Mouse (Mus musculus): Measurements from ENCODE around the gene Cbarp. TPM values are rescaled to one million over a fixed set of nuclear protein-coding genes. Genes with fewer than 3 reads are reported as not detected.

Cbarp gene
- polyA plus RNA-seq, 1 experiment from 2014 or later = 4.7 TPM

DNA sequence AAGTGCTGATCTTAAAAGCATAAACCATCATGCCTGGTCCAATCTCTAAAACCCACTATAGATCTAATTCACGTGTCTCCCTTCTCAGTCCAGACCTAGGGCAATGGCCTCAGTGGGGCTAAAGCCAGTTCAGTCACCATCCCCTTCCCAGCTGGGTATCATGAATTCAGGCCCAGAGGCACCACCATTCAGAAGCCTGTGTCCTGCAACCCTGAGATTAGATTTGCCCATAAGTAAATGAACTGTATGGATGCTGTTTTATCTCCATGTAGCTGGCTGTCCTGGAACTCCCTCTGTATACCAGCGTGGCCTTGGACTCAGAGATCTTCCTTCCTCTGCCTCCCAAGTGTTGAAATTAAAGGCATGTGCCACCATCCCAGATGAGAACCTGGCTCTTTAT is 37.6 kb downstream of the Cbarp start:
- Histone ChIP-seq H3K27me3 (ENCODE audit: low read depth, poor library complexity, severe bottlenecking) (no peaks in the 10 kb centered on the region), H3K9me3 (replicated peaks) (no peaks in the 10 kb centered on the region), H3K27ac (peak overlapping the region; percentile 94), H3K36me3 (no peaks in the 10 kb centered on the region), H3K4me1 (peaks cover 47% of the 10 kb centered on the region), H3K4me3 (peak overlapping the region; percentile 99; the same call in 1 of the 2 replicates)
- no peak for DNase-seq (ENCODE audit: low spot score)
- 86% methylated on average over 2 of the region's 2 CpGs for WGBS

DNA sequence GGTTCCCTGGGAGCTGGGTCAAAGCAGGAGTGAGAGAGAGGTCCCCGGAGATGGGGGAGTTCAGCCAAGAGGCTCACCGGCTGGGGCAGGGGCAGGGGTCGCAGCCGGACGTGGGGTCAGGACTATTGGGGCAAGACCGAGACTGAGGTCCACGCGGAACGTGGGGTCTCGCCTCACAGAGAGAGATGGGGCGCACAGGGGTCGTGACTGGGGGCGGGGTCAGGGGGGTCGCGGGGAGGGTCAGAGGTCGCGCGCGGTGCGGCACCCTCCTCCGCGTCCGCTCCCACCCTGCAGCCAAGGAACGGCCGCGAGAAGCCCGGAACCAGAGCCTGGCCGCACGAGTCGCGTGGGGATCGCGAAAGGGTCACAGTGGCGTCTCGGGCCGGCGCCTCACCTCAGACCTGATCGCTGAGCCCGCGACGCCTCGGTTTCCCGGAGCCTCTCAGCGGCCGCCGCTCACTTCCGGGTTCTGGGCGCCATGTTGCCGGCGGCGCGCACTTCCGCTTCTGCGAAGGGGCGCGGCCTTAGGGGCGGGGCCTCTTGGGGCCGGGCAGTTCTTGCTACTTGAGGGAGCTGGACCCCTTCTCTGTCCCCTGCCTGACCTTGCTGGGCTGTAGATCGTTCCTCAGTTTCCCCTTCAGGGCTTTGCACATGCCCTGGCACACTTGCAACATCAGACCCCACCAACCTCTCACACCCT is 38.3 kb downstream of the Cbarp start:
- DNase-seq (ENCODE audit: low spot score) = peak; percentile 94
- no peaks in the 10 kb centered on the region for H3K9me3 ChIP-seq (replicated peaks)
- H3K36me3 ChIP-seq = no peaks in the 10 kb centered on the region
- under 1% methylated on average over 59 of the region's 59 CpGs for WGBS
- H3K27me3 ChIP-seq (ENCODE audit: low read depth, poor library complexity, severe bottlenecking) = no peaks in the 10 kb centered on the region
- H3K27ac ChIP-seq = peak overlapping the region; percentile 94
- H3K4me1 ChIP-seq = peaks cover 54% of the 10 kb centered on the region
- peak overlapping the region; percentile 99 for H3K4me3 ChIP-seq

DNA sequence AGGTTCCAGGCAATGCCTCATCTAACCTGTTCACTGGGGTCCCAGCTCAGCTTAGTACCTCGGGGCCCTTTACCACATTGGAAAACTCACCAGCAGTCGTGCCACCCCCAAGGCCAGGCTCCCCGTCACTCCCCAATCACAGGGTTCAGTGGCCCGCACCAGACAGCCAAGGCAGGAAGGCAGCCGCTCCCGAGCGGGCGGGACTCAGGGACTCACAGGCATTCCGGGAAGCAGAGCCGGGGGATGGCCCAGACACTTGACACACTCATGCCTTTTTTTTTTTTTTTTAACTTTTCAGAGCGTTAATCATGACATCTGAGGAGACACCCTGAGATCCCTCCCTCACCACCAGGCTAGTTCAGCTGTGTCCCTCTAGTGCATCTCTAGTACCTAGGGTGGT is 39.7 kb downstream of the Cbarp start:
- Histone ChIP-seq H3K27ac (peak overlapping the region; percentile 28; the same call in 1 of the 2 replicates), H3K4me1 (peaks cover 61% of the 10 kb centered on the region), H3K9me3 (replicated peaks) (no peaks in the 10 kb centered on the region), H3K36me3 (0 out of 2 replicates have a peak, but pooled peaks cover 3% of the 10 kb centered on the region), H3K4me3 (peak overlapping the region; percentile 99), H3K27me3 (ENCODE audit: low read depth, poor library complexity, severe bottlenecking) (no peaks in the 10 kb centered on the region)
- WGBS = 65% methylated on average over 11 of the region's 11 CpGs
- no peak for DNase-seq (ENCODE audit: low spot score)

DNA sequence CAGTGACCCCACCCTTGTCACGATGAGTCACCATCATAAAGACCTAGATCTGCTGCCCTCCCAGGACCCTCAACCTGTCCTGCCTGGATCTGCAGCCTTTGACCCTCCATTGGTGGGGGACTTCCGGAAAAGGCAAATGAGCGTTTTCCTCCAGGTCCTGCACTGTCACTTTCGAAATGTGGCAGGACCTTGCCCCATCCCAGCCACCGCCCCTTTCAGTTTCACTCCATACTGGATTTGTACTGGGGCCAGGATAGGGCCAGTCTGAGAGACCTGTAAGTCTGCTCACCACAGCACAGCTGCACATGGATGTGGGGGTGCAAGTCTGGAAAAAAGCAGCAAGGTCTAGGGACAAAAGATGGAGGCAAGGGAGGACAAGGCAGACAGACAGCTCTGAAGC is 42.0 kb downstream of the Cbarp start:
- 88% methylated on average over 5 of the region's 5 CpGs for WGBS
- Histone ChIP-seq H3K27ac (no peak overlapping the region; the same call in 1 of the 2 replicates), H3K9me3 (replicated peaks) (no peaks in the 10 kb centered on the region), H3K36me3 (0 out of 2 replicates have a peak, but pooled peaks cover 4% of the 10 kb centered on the region), H3K27me3 (ENCODE audit: low read depth, poor library complexity, severe bottlenecking) (no peaks in the 10 kb centered on the region), H3K4me1 (peaks cover 61% of the 10 kb centered on the region), H3K4me3 (no peak overlapping the region)
- DNase-seq (ENCODE audit: low spot score) = no peak

DNA sequence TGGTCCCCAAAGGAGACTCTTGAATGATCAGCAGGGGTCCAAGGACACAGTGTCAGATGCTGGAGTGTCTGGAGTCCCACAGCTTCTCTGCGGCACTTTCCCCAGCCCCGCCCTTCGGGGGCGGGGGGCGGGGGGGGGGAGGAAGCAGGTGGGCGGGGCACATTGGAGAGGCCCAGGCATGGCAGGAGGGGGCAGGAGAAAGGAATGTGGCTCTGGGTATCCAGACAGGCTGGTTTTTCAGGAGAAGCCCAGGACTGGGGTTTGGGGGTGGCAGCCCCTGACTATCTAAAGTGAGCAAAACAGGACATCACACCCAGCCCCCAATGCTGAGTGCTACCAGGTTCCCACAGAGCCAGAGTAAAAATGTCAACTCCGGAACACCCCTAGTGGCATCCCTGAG is 43.4 kb downstream of the Cbarp start:
- Histone ChIP-seq H3K9me3 (replicated peaks) (no peaks in the 10 kb centered on the region), H3K4me1 (peaks cover 54% of the 10 kb centered on the region), H3K27me3 (ENCODE audit: low read depth, poor library complexity, severe bottlenecking) (no peaks in the 10 kb centered on the region), H3K27ac (peak overlapping the region; percentile 50), H3K4me3 (0 out of 2 replicates have a peak overlapping the region, but pooled peaks have one; percentile 5), H3K36me3 (0 out of 2 replicates have a peak, but pooled peaks cover 4% of the 10 kb centered on the region)
- DNase-seq (ENCODE audit: low spot score) = peak; percentile 65
- WGBS = 17% methylated on average over 6 of the region's 7 CpGs

DNA sequence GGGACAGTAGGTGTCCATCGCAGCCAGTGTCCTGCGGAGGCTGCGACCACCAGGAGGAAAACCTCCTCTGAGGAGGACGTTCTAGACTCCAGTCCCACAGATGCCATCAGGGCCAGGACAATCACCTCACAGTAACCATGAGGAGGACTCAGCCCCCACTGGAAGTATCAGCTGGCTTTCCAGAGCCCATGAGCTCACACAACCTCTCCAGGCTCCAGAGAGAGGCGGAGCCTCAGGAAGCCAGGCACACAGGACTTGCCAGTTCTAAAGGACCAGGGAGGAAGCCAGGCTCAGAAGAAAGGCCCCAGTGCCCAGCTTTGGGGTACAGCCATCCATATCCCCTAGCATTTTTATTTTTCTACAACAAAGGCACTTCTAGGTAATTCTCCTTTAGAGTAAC is 45.1 kb downstream of the Cbarp start:
- Histone ChIP-seq H3K27ac (no peak overlapping the region), H3K36me3 (peaks cover 13% of the 10 kb centered on the region), H3K9me3 (replicated peaks) (no peaks in the 10 kb centered on the region), H3K4me1 (peaks cover 37% of the 10 kb centered on the region), H3K27me3 (ENCODE audit: low read depth, poor library complexity, severe bottlenecking) (no peaks in the 10 kb centered on the region), H3K4me3 (no peak overlapping the region)
- 91% methylated on average over 5 of the region's 5 CpGs for WGBS
- DNase-seq (ENCODE audit: low spot score) = no peak

DNA sequence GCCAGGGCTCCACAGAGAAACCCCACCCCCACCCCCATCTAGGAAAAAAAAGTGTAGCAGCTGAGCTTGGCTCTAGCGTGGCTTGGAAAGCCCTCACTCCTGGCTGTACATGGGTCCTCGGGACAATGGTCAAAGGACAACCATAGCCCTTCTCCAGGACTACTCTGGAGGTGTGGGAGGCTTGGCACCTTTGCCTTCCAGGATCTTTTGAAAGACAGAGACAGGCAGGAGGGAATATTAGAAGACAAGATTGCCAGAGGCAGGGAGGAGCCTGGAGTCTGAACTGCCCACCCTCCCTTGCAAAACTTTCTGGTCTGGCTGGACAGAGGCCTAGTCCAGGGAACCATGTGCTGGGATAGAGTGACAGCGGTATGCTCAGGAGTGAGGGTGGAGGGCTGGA is 46.0 kb downstream of the Cbarp start:
- Histone ChIP-seq H3K4me3 (no peak overlapping the region), H3K27me3 (ENCODE audit: low read depth, poor library complexity, severe bottlenecking) (no peaks in the 10 kb centered on the region), H3K4me1 (peaks cover 32% of the 10 kb centered on the region), H3K27ac (no peak overlapping the region), H3K36me3 (peaks cover 16% of the 10 kb centered on the region), H3K9me3 (replicated peaks) (no peaks in the 10 kb centered on the region)
- 89% methylated on average over 3 of the region's 3 CpGs for WGBS
- DNase-seq (ENCODE audit: low spot score) = no peak

DNA sequence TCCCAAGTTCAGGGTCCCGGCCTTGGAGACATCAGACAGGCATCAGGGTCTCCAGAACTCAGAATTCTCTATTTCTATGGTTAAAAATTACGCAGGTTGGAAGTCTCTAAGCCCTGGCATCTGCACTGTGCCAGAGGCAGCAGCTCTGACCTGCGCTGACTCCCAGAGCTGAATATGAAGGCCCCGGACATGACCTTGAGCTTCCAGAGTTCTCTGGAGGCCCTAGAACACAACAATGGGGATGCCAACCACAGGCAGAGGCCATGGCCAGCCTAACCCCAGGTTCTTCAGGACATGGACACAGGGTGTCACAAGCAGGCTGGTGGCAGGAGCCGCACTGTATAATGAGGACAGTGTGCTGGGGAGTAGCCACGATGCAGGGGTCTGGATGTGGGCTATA is 46.5 kb downstream of the Cbarp start:
- DNase-seq (ENCODE audit: low spot score) = no peak
- 95% methylated on average over 6 of the region's 6 CpGs for WGBS
- no peak overlapping the region for H3K27ac ChIP-seq
- H3K36me3 ChIP-seq = peaks cover 16% of the 10 kb centered on the region
- peaks cover 30% of the 10 kb centered on the region for H3K4me1 ChIP-seq
- H3K9me3 ChIP-seq (replicated peaks) = no peaks in the 10 kb centered on the region
- H3K27me3 ChIP-seq (ENCODE audit: low read depth, poor library complexity, severe bottlenecking) = no peaks in the 10 kb centered on the region
- no peak overlapping the region for H3K4me3 ChIP-seq

DNA sequence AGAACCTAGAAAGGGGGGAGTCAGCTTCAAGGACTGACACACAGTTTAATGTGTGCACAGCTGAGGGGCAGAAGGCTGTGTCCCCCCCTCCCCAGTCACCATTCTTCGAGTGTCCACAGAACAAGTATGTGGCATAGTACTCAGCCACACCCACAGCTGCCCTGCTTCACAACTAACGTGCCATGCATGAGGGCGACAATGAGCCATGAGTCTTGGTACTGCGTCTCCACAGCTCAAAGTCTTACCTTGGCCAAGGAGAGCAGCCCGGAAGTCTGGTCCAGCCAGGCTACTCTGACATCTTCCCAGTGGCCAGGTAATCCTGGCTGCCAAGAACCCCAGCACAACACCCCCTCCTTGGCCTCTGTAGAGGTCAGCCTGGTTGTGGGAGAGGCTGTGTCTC is 47.9 kb downstream of the Cbarp start:
- no peak overlapping the region for H3K4me3 ChIP-seq
- peaks cover 16% of the 10 kb centered on the region for H3K36me3 ChIP-seq
- peaks cover 23% of the 10 kb centered on the region for H3K4me1 ChIP-seq
- 90% methylated on average over 5 of the region's 5 CpGs for WGBS
- no peaks in the 10 kb centered on the region for H3K9me3 ChIP-seq (replicated peaks)
- no peak for DNase-seq (ENCODE audit: low spot score)
- no peak overlapping the region for H3K27ac ChIP-seq
- H3K27me3 ChIP-seq (ENCODE audit: low read depth, poor library complexity, severe bottlenecking) = no peaks in the 10 kb centered on the region

DNA sequence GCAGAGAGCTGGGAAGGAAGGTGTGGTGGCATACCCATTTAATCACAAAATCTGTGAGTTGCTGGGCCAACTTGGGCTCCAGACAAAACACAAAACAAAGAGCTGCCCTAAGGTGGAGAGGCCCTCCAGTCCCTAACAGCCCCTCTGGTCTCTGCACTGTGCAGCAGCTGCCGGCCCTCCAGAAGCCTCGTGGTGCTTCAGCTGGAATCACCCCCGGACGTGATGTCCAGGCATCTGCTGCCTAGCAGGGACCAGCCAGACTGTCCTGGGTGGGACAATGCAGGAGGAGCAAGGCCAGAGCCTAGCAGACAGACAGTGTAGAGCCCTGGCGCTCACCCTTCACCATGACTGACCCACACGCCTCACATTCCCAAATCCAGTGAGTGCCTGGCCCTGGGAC is 49.1 kb downstream of the Cbarp start:
- no peaks in the 10 kb centered on the region for H3K9me3 ChIP-seq (replicated peaks)
- H3K36me3 ChIP-seq = peaks cover 16% of the 10 kb centered on the region
- no peak for DNase-seq (ENCODE audit: low spot score)
- WGBS = 93% methylated on average over 6 of the region's 6 CpGs
- H3K4me3 ChIP-seq = no peak overlapping the region
- no peak overlapping the region for H3K27ac ChIP-seq
- peaks cover 13% of the 10 kb centered on the region for H3K4me1 ChIP-seq
- no peaks in the 10 kb centered on the region for H3K27me3 ChIP-seq (ENCODE audit: low read depth, poor library complexity, severe bottlenecking)

DNA sequence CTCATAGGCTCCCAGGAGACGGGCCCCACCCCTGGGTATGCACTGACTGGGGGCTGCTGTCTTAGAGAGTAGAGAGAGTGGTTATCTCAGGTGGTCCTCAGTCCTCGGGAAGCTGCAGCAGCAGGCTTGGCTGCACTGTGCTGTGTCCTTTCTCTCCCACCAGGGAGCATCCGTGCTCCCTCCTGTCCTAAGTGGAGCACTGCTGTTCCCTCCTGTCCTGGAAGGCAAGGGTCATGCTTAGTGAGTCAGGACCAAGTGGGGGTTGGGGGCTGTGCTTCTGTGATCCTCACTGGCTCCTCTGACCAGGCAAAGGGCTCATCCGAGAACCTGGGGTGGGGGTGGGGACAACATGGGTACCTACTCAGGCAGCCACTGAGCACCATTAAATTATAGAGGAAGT is 51.5 kb downstream of the Cbarp start:
- Histone ChIP-seq H3K36me3 (peaks cover 31% of the 10 kb centered on the region), H3K27me3 (ENCODE audit: low read depth, poor library complexity, severe bottlenecking) (no peaks in the 10 kb centered on the region), H3K27ac (no peak overlapping the region; the same call in 1 of the 2 replicates), H3K4me3 (0 out of 2 replicates have a peak overlapping the region, but pooled peaks have one; percentile 5), H3K9me3 (replicated peaks) (no peaks in the 10 kb centered on the region), H3K4me1 (peaks cover 7% of the 10 kb centered on the region)
- WGBS = 61% methylated on average over 4 of the region's 4 CpGs
- DNase-seq (ENCODE audit: low spot score) = no peak

DNA sequence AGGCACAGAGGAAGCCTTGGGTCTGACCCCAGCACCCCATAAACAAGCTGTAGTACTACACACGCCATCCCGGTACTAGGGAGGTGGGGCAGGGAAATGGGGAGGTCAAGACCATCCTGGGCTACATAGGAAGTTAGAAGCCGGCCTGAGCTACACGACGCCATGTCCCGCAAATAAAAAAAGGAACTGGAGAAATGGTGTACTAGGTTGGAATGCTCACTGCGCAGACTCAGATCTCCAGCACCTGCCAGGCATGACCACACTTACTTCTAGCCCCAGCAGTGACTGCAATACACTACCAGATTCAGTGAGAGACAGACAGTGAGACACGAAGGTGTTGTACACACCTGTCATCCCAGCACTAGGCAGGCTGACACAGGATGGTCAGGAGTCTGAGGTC is 53.2 kb downstream of the Cbarp start:
- no peaks in the 10 kb centered on the region for H3K27me3 ChIP-seq (ENCODE audit: low read depth, poor library complexity, severe bottlenecking)
- no peak for DNase-seq (ENCODE audit: low spot score)
- 93% methylated on average over 8 of the region's 8 CpGs for WGBS
- no peak overlapping the region for H3K4me3 ChIP-seq
- H3K4me1 ChIP-seq = peaks cover 7% of the 10 kb centered on the region
- no peaks in the 10 kb centered on the region for H3K9me3 ChIP-seq (replicated peaks)
- H3K27ac ChIP-seq = no peak overlapping the region
- H3K36me3 ChIP-seq = peaks cover 48% of the 10 kb centered on the region

DNA sequence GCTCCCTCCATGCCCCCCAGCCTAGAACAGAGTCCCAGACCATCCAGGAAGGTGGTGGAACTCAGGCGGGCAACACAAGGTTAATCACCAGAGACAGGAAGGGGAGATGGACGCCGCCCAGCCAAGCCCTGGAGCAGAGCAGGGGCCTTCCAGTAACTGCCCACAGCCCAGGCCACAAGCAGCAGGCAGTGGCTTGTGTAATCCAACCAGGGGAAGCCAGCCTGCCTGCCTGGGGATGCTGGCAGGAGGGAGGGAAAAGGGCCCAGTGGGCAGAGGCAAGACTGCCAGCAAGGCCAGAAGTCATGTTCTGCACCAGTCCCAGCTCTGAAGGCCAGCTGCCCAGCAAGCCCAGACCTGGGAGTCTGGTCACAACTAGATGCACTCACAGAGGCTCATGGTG is 53.8 kb downstream of the Cbarp start:
- Histone ChIP-seq H3K27ac (peak overlapping the region; percentile 31; the same call in 1 of the 2 replicates), H3K36me3 (peaks cover 54% of the 10 kb centered on the region), H3K4me1 (peaks cover 7% of the 10 kb centered on the region), H3K27me3 (ENCODE audit: low read depth, poor library complexity, severe bottlenecking) (no peaks in the 10 kb centered on the region), H3K4me3 (no peak overlapping the region), H3K9me3 (replicated peaks) (no peaks in the 10 kb centered on the region)
- WGBS = 77% methylated on average over 3 of the region's 3 CpGs
- no peak for DNase-seq (ENCODE audit: low spot score)

Measured in limb, embryonic 10.5 days (tissue).